Mouse (Mus musculus): Measurements from ENCODE around the gene Ufl1. TPM values are rescaled to one million over a fixed set of nuclear protein-coding genes. Genes with fewer than 3 reads are reported as not detected.
"Not testable (repeated sequence)": the region's sequence is repeated elsewhere in the genome, so short reads cannot be mapped to it uniquely, and the experiment has no call there.

The Ufl1 gene
- 33.3 and 34.8 TPM in 2 replicates for polyA plus RNA-seq (2016; fragmentation: Nextera tagmentation; extraction: Ambion mirVana)

GRCm38 (mm10) chr4:25281671-25282038 is at the start of gene Ufl1:
Gene Ufl1, minus strand, starts transcription at chr4:25281821.
- peak within 1 kb of the TSS; percentile 90 for H3K9ac ChIP-seq
- under 1% methylated on average over 30 of the region's 30 CpGs for WGBS
- H3K36me3 ChIP-seq (replicated peaks): peaks cover 23% of the 10 kb centered on the region
- H3K27ac ChIP-seq: peak within 1 kb of the TSS; percentile 97
- H3K9me3 ChIP-seq: no peaks in the 10 kb centered on the region
- H3K4me1 ChIP-seq: peaks cover 10% of the 10 kb centered on the region
- ATAC-seq (ENCODE audit: low FRiP score): peak; percentile 99
- H3K4me3 ChIP-seq (replicated peaks): peak within 1 kb of the TSS; percentile 84
- peak within 1 kb of the TSS; percentile 63 for H3K4me2 ChIP-seq
- no peaks in the 10 kb centered on the region for H3K27me3 ChIP-seq

- Histone ChIP-seq H3K4me1 (no peaks in the 10 kb centered on the region), H3K36me3 (replicated peaks) (no peaks in the 10 kb centered on the region), H3K27me3 (no peaks in the 10 kb centered on the region), H3K4me3 (replicated peaks) (no peak overlapping the region), H3K27ac (no peak overlapping the region), H3K4me2 (no peak overlapping the region), H3K9ac (no peak overlapping the region), H3K9me3 (no peaks in the 10 kb centered on the region)
- ATAC-seq (ENCODE audit: low FRiP score): no peak
- WGBS: 76% methylated on average over 3 of the region's 3 CpGs
Observed at GRCm38 (mm10) chr4:25325684-25326220, 44.1 kb upstream of the Ufl1 start.

- H3K4me3 ChIP-seq (replicated peaks): no peak overlapping the region
- no peaks in the 10 kb centered on the region for H3K4me1 ChIP-seq
- WGBS: 89% methylated on average over 2 of the region's 2 CpGs
- H3K9me3 ChIP-seq: no peaks in the 10 kb centered on the region
- no peaks in the 10 kb centered on the region for H3K36me3 ChIP-seq (replicated peaks)
- H3K4me2 ChIP-seq: no peak overlapping the region
- no peaks in the 10 kb centered on the region for H3K27me3 ChIP-seq
- H3K27ac ChIP-seq: no peak overlapping the region
- no peak for ATAC-seq (ENCODE audit: low FRiP score)
- no peak overlapping the region for H3K9ac ChIP-seq
Observed at GRCm38 (mm10) chr4:25322631-25323178, 41.1 kb upstream of the Ufl1 start.

GRCm38 (mm10) chr4:25313767-25314166 is 32.1 kb upstream of the Ufl1 start:
- H3K9ac ChIP-seq: no peak overlapping the region
- H3K4me3 ChIP-seq (replicated peaks): no peak overlapping the region
- no peaks in the 10 kb centered on the region for H3K9me3 ChIP-seq
- no peaks in the 10 kb centered on the region for H3K27me3 ChIP-seq
- 90% methylated on average over 3 of the region's 3 CpGs for WGBS
- ATAC-seq (ENCODE audit: low FRiP score): no peak
- H3K4me1 ChIP-seq: no peaks in the 10 kb centered on the region
- H3K27ac ChIP-seq: no peak overlapping the region
- no peaks in the 10 kb centered on the region for H3K36me3 ChIP-seq (replicated peaks)
- H3K4me2 ChIP-seq: no peak overlapping the region

GRCm38 (mm10) chr4:25285002-25285401 is 3.4 kb upstream of the Ufl1 start:
- H3K4me3 ChIP-seq (replicated peaks); H3K27ac ChIP-seq; H3K36me3 ChIP-seq (replicated peaks); H3K4me1 ChIP-seq; H3K27me3 ChIP-seq; H3K4me2 ChIP-seq; H3K9me3 ChIP-seq; H3K9ac ChIP-seq; ATAC-seq (ENCODE audit: low FRiP score): not testable (repeated sequence)
- WGBS: 85% methylated on average over 1 of the region's 1 CpGs

- no peaks in the 10 kb centered on the region for H3K9me3 ChIP-seq
- 3% methylated on average over 23 of the region's 32 CpGs for WGBS
- peaks cover 26% of the 10 kb centered on the region for H3K36me3 ChIP-seq (replicated peaks)
- ATAC-seq (ENCODE audit: low FRiP score): peak; percentile 94
- peak overlapping the region; percentile 97 for H3K27ac ChIP-seq
- peak overlapping the region; percentile 84 for H3K4me3 ChIP-seq (replicated peaks)
- H3K9ac ChIP-seq: peak overlapping the region; percentile 90
- peaks cover 10% of the 10 kb centered on the region for H3K4me1 ChIP-seq
- H3K27me3 ChIP-seq: no peaks in the 10 kb centered on the region
- H3K4me2 ChIP-seq: peak overlapping the region; percentile 63
Observed at GRCm38 (mm10) chr4:25280938-25281670, 517 bp downstream of the Ufl1 start.

GRCm38 (mm10) chr4:25272861-25273627 is 8.6 kb downstream of the Ufl1 start:
- ATAC-seq (ENCODE audit: low FRiP score): no peak
- H3K9me3 ChIP-seq: no peaks in the 10 kb centered on the region
- no peak overlapping the region for H3K4me2 ChIP-seq
- H3K27me3 ChIP-seq: no peaks in the 10 kb centered on the region
- WGBS: 96% methylated on average over 7 of the region's 7 CpGs
- no peak overlapping the region for H3K27ac ChIP-seq
- peaks cover 71% of the 10 kb centered on the region for H3K36me3 ChIP-seq (replicated peaks)
- no peaks in the 10 kb centered on the region for H3K4me1 ChIP-seq
- no peak overlapping the region for H3K4me3 ChIP-seq (replicated peaks)
- no peak overlapping the region for H3K9ac ChIP-seq

- WGBS: 86% methylated on average over 1 of the region's 1 CpGs
- Histone ChIP-seq H3K4me3 (replicated peaks) (no peak overlapping the region), H3K9me3 (no peaks in the 10 kb centered on the region), H3K27ac (no peak overlapping the region), H3K36me3 (replicated peaks) (peaks cover 71% of the 10 kb centered on the region), H3K9ac (no peak overlapping the region), H3K4me2 (no peak overlapping the region), H3K27me3 (no peaks in the 10 kb centered on the region), H3K4me1 (no peaks in the 10 kb centered on the region)
- ATAC-seq (ENCODE audit: low FRiP score): no peak
Observed at GRCm38 (mm10) chr4:25271926-25272325, 9.7 kb downstream of the Ufl1 start.

- no peak for ATAC-seq (ENCODE audit: low FRiP score)
- H3K9ac ChIP-seq: no peak overlapping the region
- H3K27me3 ChIP-seq: no peaks in the 10 kb centered on the region
- 0 out of 2 replicates have a peak, but pooled peaks cover 2% of the 10 kb centered on the region for H3K9me3 ChIP-seq
- no peaks in the 10 kb centered on the region for H3K4me1 ChIP-seq
- 94% methylated on average over 3 of the region's 3 CpGs for WGBS
- peaks cover 69% of the 10 kb centered on the region for H3K36me3 ChIP-seq (replicated peaks)
- no peak overlapping the region for H3K4me2 ChIP-seq
- H3K27ac ChIP-seq: no peak overlapping the region
- no peak overlapping the region for H3K4me3 ChIP-seq (replicated peaks)
Observed at GRCm38 (mm10) chr4:25267144-25267543, 14.5 kb downstream of the Ufl1 start.

- 90% methylated on average over 7 of the region's 7 CpGs for WGBS
- no peak for ATAC-seq (ENCODE audit: low FRiP score)
- Histone ChIP-seq H3K36me3 (replicated peaks) (peaks cover 43% of the 10 kb centered on the region), H3K27me3 (no peaks in the 10 kb centered on the region), H3K27ac (no peak overlapping the region), H3K4me1 (no peaks in the 10 kb centered on the region), H3K4me2 (no peak overlapping the region), H3K4me3 (replicated peaks) (no peak overlapping the region), H3K9me3 (no peaks in the 10 kb centered on the region), H3K9ac (no peak overlapping the region)
Observed at GRCm38 (mm10) chr4:25257822-25258398, 23.7 kb downstream of the Ufl1 start.

- H3K9me3 ChIP-seq: no peaks in the 10 kb centered on the region
- H3K9ac ChIP-seq: no peak within 1 kb of the TSS
- ATAC-seq (ENCODE audit: low FRiP score): no peak
- no peak within 1 kb of the TSS for H3K4me3 ChIP-seq (replicated peaks)
- H3K4me1 ChIP-seq: no peaks in the 10 kb centered on the region
- no peak within 1 kb of the TSS for H3K27ac ChIP-seq
- no peaks in the 10 kb centered on the region for H3K36me3 ChIP-seq (replicated peaks)
- H3K4me2 ChIP-seq: no peak within 1 kb of the TSS
- WGBS: 92% methylated on average over 3 of the region's 3 CpGs
- no peaks in the 10 kb centered on the region for H3K27me3 ChIP-seq
Observed at GRCm38 (mm10) chr4:25242776-25243175, 38.8 kb downstream of the Ufl1 start, which contains the start of gene Fhl5. Gene Fhl5, minus strand, starts transcription at chr4:25242876.

GRCm38 (mm10) chr4:25235663-25236062 is 46.0 kb downstream of the Ufl1 start:
- H3K9ac ChIP-seq; H3K4me2 ChIP-seq; H3K4me1 ChIP-seq; H3K4me3 ChIP-seq (replicated peaks); H3K9me3 ChIP-seq; ATAC-seq (ENCODE audit: low FRiP score); H3K36me3 ChIP-seq (replicated peaks); H3K27me3 ChIP-seq; H3K27ac ChIP-seq: not testable (repeated sequence)
- WGBS: 100% methylated on average over 1 of the region's 1 CpGs
